Mouse (Mus musculus) embryo, embryonic 11.5 days (tissue): ENCODE data around the gene D6Wsu163e.

Source experiments
- DNase-seq: peaks from one replicate; pipeline ENCODE4 v3.0.0-alpha.2; 2012; ENCODE audit warnings: low read depth, low spot score

The D6Wsu163e gene

GRCm38 (mm10) chr6:127006551-127006950 is 66.8 kb downstream of the D6Wsu163e start:
- no peak for DNase-seq

DNA sequence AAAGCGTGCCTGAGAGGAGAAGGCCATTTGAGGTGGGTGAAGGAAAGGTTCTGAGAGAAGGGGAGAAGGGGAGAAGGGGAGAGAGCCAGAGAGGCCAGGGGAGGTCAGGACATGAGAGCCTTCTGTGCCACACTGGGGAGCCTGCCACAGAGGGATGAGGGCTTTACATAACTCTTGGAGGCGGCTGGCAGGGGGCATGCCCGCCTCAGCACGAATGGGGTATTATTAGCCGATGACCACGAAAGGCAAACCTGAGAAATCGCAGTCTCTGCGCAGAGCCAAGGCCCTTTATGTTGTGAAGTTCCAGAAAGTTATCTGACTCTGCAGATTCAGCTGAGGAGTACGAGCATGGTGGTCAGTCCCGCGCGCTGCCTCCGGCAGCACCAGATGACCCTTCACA is 70.3 kb downstream of the D6Wsu163e start:
- DNase-seq = no peak

DNA sequence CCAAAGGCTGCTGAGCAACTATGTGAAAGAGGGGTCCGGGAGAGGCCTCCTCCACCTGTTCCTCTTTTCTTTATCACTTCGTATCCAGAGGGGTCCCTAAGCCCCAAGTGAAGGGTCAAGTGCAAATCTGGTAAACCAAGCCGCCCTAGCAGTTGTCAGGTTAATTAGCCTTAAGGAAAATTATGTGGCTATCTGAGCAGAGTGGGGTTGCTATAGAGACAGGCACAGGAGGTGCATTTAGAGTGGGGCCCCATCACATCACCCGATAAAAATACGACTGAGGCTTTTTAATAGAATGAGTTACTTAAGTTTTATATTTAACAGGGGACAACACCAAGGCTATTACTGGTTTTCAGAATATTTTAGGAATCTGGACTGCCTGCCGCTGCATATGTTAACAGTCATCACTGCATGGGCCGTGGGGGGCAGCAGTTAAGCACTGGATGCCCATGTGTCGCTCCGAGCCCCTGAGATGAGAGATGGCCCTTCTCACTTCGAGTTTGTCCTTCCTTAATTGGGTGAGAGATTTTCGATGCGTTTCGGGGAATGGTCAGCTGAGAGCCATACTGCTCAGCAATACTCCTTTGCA is 72.3 kb downstream of the D6Wsu163e start:
- DNase-seq = no peak

- no peak for DNase-seq
Observed at GRCm38 (mm10) chr6:127014906-127015770, 75.4 kb downstream of the D6Wsu163e start, which contains the start of gene Fgf6. TSS of gene Fgf6 (plus strand) at chr6:127015586.

DNA sequence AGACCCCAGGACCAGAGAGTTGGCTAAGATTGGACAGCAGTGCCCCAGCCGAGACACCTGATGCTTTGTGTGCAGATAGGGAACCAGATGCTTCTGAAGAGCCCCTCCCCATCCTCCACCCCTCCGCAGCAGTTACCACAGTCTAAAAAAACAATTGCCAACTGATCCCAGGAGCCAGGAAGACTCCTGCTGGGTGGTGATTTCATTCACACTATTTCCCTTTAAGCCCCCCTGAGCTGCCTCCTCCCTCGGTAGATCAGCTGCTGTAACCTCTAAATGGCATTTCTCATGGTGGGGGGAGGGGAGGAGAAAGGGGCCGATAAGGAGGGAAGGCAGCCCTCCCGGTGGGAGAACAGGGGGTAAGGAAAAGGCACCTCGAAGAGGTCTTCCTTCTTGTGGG is 79.5 kb downstream of the D6Wsu163e start:
- no peak for DNase-seq

DNA sequence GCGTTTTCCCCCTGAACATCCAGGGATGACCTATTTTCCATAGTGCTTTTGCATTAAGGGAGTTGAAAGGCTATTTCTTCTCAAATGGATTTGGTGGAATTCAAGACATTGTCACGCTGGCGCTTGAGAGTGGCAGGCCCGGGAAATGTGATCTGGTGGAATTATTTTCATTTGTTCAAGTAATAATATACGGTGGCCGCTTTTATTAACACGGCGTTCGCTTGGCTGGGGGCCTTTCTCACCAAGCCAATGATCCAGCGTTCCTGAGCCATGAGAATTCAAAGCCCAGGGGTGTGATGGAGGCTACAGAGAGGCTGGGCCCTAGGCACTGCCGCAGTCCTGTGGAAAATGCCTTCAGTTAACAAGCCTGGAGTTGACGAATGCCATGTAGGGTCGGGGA is 80.7 kb downstream of the D6Wsu163e start:
- no peak for DNase-seq

DNA sequence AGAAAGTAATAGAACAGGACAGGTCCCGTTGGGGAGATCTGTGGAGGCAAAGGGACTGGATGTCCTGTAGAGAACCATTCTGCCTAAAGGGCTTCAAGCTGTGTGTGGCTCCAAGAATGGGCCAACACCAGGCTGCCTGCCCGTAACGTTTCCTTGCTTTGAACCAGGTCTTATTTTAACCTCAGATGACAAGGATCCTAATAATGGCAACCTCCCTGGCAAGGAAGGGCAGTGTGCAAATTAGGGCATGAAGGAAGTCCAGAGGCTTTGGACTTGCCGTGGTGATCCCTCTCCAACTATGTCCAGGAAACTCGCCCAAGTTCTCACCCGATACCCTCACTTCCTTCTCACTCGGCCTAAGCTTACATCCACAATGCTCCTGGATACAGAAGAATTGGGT is 85.1 kb downstream of the D6Wsu163e start:
- DNase-seq = no peak
